8 mouse cellular contexts compared by ENCODE assay signal in the genomic region with DNA sequence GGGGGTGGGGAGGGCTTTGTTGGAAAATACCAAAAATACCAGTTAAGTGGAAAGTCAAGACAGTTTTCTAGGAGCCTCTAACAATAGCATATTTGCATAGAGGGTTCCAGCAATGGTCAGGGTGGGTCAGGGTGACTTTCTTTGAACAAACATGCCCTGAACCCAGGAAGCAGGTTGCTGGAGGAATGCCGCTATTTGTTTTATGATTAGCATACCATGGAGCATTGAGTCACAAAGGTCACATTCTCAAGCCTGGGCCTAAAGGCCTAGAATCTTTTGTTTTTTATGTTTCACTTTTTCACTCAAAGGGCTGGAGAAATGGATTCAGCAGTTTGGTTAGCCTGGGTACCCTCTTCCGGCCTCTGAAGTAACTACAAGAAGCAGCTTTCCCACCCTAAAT. TPM values are rescaled to one million over a fixed set of nuclear protein-coding genes. Genes with fewer than 3 reads are reported as not detected.
DNase-seq lines count a peak whose midpoint lies in the region; ATAC-seq and TF ChIP-seq lines count a peak whose summit lies in the region.
"Not testable (repeated sequence)": the region's sequence is repeated elsewhere in the genome, so short reads cannot be mapped to it uniquely, and the experiment has no call there.
"Had no signal": no experiment of that assay in that cellular context is flagged by ENCODE, and none has a peak within 500 bp of the region (broad histone marks: within the 10 kb centered on the region; RNA-seq: fewer than 3 reads in every experiment).

No protein-coding gene starts in this region.

- H3K9me3 ChIP-seq in CH12.LX (replicated peaks; ENCODE audit: low read length); hindbrain, embryonic 14.5 days (ENCODE audit: control insufficient read depth, low read length); midbrain, embryonic 14.5 days (ENCODE audit: control insufficient read depth, low read length); midbrain, postnatal 0 days (ENCODE audit: low read length); stomach, postnatal 0 days (ENCODE audit: control insufficient read depth, low read length): not testable (repeated sequence)

- not testable (repeated sequence) for TF ChIP-seq EP300 in CH12.LX (IDR thresholded peaks at IDR 0.05; ENCODE audit: low read length); stomach, postnatal 0 days (optimal IDR thresholded peaks at IDR 0.05)

- not testable (repeated sequence) for TF ChIP-seq RAD21 in CH12.LX (IDR thresholded peaks at IDR 0.05; ENCODE audit: low read depth, low read length)

- H3K9ac ChIP-seq in CH12.LX (ENCODE audit: insufficient read depth, low read depth); hindbrain, embryonic 14.5 days; midbrain, embryonic 14.5 days (replicated peaks; ENCODE audit: low read length); midbrain, postnatal 0 days (replicated peaks; ENCODE audit: low read length, poor library complexity, severe bottlenecking); stomach, postnatal 0 days (ENCODE audit: low read length): not testable (repeated sequence)

- 71% methylated on average over 2 of the region's 2 CpGs for WGBS in hindbrain, embryonic 14.5 days
- 86% methylated on average over 2 of the region's 2 CpGs for WGBS in midbrain, embryonic 14.5 days
- WGBS in midbrain, postnatal 0 days, result 93% methylated on average over 2 of the region's 2 CpGs
- 65% methylated on average over 2 of the region's 2 CpGs for WGBS in stomach, postnatal 0 days

- not testable (repeated sequence) for H3K4me3 ChIP-seq in CH12.LX (replicated peaks in 1 of 3; ENCODE audit: low read depth in 2 of 3, low read length in 2 of 3, poor library complexity in 1 of 3); hindbrain, embryonic 14.5 days (replicated peaks; ENCODE audit: low read length); midbrain, embryonic 14.5 days (replicated peaks; ENCODE audit: low read depth, low read length); midbrain, postnatal 0 days (ENCODE audit: low read depth, low read length); stomach, postnatal 0 days (ENCODE audit: low read depth, low read length)

- not testable (repeated sequence) for H3K4me1 ChIP-seq in CH12.LX (ENCODE audit: control insufficient read depth in 1 of 2, insufficient read depth in 2 of 2); midbrain, postnatal 0 days (ENCODE audit: insufficient read depth, low read length); stomach, postnatal 0 days (replicated peaks; ENCODE audit: control insufficient read depth, insufficient read depth)
- peaks cover 19% of the 10 kb centered on the region for H3K4me1 ChIP-seq in hindbrain, embryonic 14.5 days (replicated peaks; ENCODE audit: control insufficient read depth, insufficient read depth, low read length)
- peaks cover 14% of the 10 kb centered on the region; the same call in 1 of the 2 replicates for H3K4me1 ChIP-seq in midbrain, embryonic 14.5 days (ENCODE audit: control insufficient read depth, insufficient read depth, low read length)

- not testable (repeated sequence) for DNase-seq in CH12.LX (ENCODE audit: extremely low read depth); hindbrain, embryonic 14.5 days (ENCODE audit: low spot score); midbrain, embryonic 14.5 days; midbrain, postnatal 0 days (ENCODE audit: low spot score)
- DNase-seq in ZHBTc4 (ENCODE audit: low read depth, low spot score), result peak; percentile 28
- DNase-seq in kidney, adult 11 months, result peak; percentile 19
- DNase-seq in stomach, postnatal 0 days (ENCODE audit: low spot score), result peak; percentile 30

- H3K27ac ChIP-seq in CH12.LX (ENCODE audit: insufficient read depth, low read depth); stomach, postnatal 0 days (replicated peaks): not testable (repeated sequence)
- H3K27ac ChIP-seq in hindbrain, embryonic 14.5 days, result peak overlapping the region; percentile 100; the same call in 1 of the 2 replicates
- H3K27ac ChIP-seq in midbrain, embryonic 14.5 days (replicated peaks; ENCODE audit: low read depth, low read length), result peak overlapping the region; percentile 100; the same call in 1 of the 2 replicates
- 0 out of 2 replicates have a peak overlapping the region, but pooled peaks have one; percentile 100 for H3K27ac ChIP-seq in midbrain, postnatal 0 days (ENCODE audit: low read depth, low read length)

- not testable (repeated sequence) for H3K4me2 ChIP-seq in CH12.LX (ENCODE audit: insufficient read depth, low read depth, poor library complexity, severe bottlenecking); hindbrain, embryonic 14.5 days (replicated peaks); midbrain, embryonic 14.5 days (ENCODE audit: low read length); midbrain, postnatal 0 days (ENCODE audit: low read depth, low read length, poor library complexity, severe bottlenecking); stomach, postnatal 0 days (replicated peaks; ENCODE audit: low read depth)

- in situ Hi-C loops in CH12.LX (cut with MboI; ENCODE audit: low pct_ligation_motif_present, low pct_unique_long_range_greater_than_20kb, low sequenced_read_pairs), result not testable (repeated sequence)

- H3K79me2 ChIP-seq in CH12.LX (replicated peaks; ENCODE audit: control insufficient read depth, extremely low read depth, insufficient read depth, poor library complexity, severe bottlenecking), result peaks cover 33% of the 10 kb centered on the region

- dilution Hi-C loops in CH12.LX (cut with MboI; ENCODE audit: extremely low pct_ligation_motif_present, extremely low pct_unique_long_range_greater_than_20kb, low sequenced_read_pairs), result not testable (repeated sequence)

- ATAC-seq in hindbrain, embryonic 14.5 days (ENCODE audit: low FRiP score); midbrain, embryonic 14.5 days (ENCODE audit: low FRiP score, low TSS enrichment); midbrain, postnatal 0 days (ENCODE audit: low FRiP score); stomach, postnatal 0 days (ENCODE audit: low FRiP score, low TSS enrichment): not testable (repeated sequence)

- not testable (repeated sequence) for H3K27me3 ChIP-seq in CH12.LX (replicated peaks); hindbrain, embryonic 14.5 days (ENCODE audit: control insufficient read depth, insufficient read depth, low read length); midbrain, embryonic 14.5 days (ENCODE audit: control insufficient read depth, insufficient read depth, low read length); midbrain, postnatal 0 days (ENCODE audit: insufficient read depth, low read length); stomach, postnatal 0 days (ENCODE audit: control insufficient read depth, insufficient read depth, low read length)

- not testable (repeated sequence) for TF ChIP-seq CTCF in CH12.LX (conservative IDR thresholded peaks at IDR 0.05 in 1 of 2, IDR thresholded peaks at IDR 0.05 in 1 of 2; ENCODE audit: low read depth in 2 of 2, low read length in 2 of 2); midbrain, postnatal 0 days (IDR thresholded peaks at IDR 0.05); stomach, postnatal 0 days (IDR thresholded peaks at IDR 0.05; ENCODE audit: low read depth)

- H3K36me3 ChIP-seq in CH12.LX (replicated peaks in 1 of 2; ENCODE audit: control insufficient read depth in 1 of 2, insufficient read depth in 1 of 2, low read length in 1 of 2); hindbrain, embryonic 14.5 days (replicated peaks; ENCODE audit: control insufficient read depth, insufficient read depth); midbrain, embryonic 14.5 days (ENCODE audit: control insufficient read depth, insufficient read depth, low read length); midbrain, postnatal 0 days (ENCODE audit: insufficient read depth, low read length); stomach, postnatal 0 days (ENCODE audit: control insufficient read depth, insufficient read depth, low read length): not testable (repeated sequence)

- not testable (repeated sequence) for TF ChIP-seq POLR2A in CH12.LX (IDR thresholded peaks at IDR 0.05; ENCODE audit: low read depth, low read length)

TF ChIP-seq in CH12.LX, 34 proteins besides CTCF, POLR2A, EP300 and RAD21:
- peak; percentile 38; the same call in 1 of the 2 replicates for TF ChIP-seq ZNF384 (IDR thresholded peaks at IDR 0.05; ENCODE audit: low read depth, low read length)

RNA-seq across cellular contexts. Expression of a gene that starts 1.2 kb away (rescaled TPM):
- total RNA-seq in CH12.LX (2012; rRNA removed) (97.5 and 113 TPM in 2 replicates), CH12.LX (2014; rRNA removed) (167 and 186 TPM in 2 replicates)
- 113 TPM in 2 replicates for polyA plus RNA-seq in CH12.LX (2012; ENCODE audit: insufficient read length, low read depth)
- 61.1 and 63.2 TPM in 2 replicates for polyA plus RNA-seq in hindbrain, embryonic 14.5 days (2014; fragmentation: Nextera tagmentation; extraction: Ambion mirVana)
- polyA plus RNA-seq in midbrain, embryonic 14.5 days (2014; fragmentation: Nextera tagmentation; extraction: Ambion mirVana), result 64.4 and 73.4 TPM in 2 replicates
- total RNA-seq in midbrain, postnatal 0 days (2014; rRNA removed), result 88.0 and 96.6 TPM in 2 replicates
- polyA plus RNA-seq in midbrain, postnatal 0 days (2015; fragmentation: Nextera tagmentation; extraction: Ambion mirVana), result 35.9 and 43.7 TPM in 2 replicates
- polyA plus RNA-seq in stomach, postnatal 0 days (2015; fragmentation: Nextera tagmentation; extraction: Ambion mirVana), result 30.2 and 31.2 TPM in 2 replicates

RNA-seq across cellular contexts. Expression of a gene that starts 52.8 kb away (rescaled TPM):
- total RNA-seq in CH12.LX (2012; rRNA removed), result 0.50 and 1.5 TPM in 2 replicates
- total RNA-seq in CH12.LX (2014; rRNA removed), result 0.24 and 0.71 TPM in 2 replicates
- polyA plus RNA-seq in CH12.LX (2012; ENCODE audit: insufficient read length, low read depth), result 1.3 and 1.4 TPM in 2 replicates
- 2.2 and 2.4 TPM in 2 replicates for polyA plus RNA-seq in hindbrain, embryonic 14.5 days (2014; fragmentation: Nextera tagmentation; extraction: Ambion mirVana)
- polyA plus RNA-seq in midbrain, embryonic 14.5 days (2014; fragmentation: Nextera tagmentation; extraction: Ambion mirVana), result 2.3 and 4.2 TPM in 2 replicates
- 3.1 and 4.3 TPM in 2 replicates for total RNA-seq in midbrain, postnatal 0 days (2014; rRNA removed)
- 2.8 and 3.6 TPM in 2 replicates for polyA plus RNA-seq in midbrain, postnatal 0 days (2015; fragmentation: Nextera tagmentation; extraction: Ambion mirVana)
- 7.4 and 9.6 TPM in 2 replicates for polyA plus RNA-seq in stomach, postnatal 0 days (2015; fragmentation: Nextera tagmentation; extraction: Ambion mirVana)
- polyA plus RNA-seq: G1E had no signal
